Mouse (Mus musculus): Measurements from ENCODE around the gene Gm21992.

- no peak for TF ChIP-seq CTCF (IDR thresholded peaks at IDR 0.05; ENCODE audit: low read depth, low read length)
- no peak for TF ChIP-seq POLR2A (IDR thresholded peaks at IDR 0.05; ENCODE audit: extremely low read depth, insufficient read depth, low read length)
These were observed 99.7 kb downstream of the Gm21992 start for GRCm38 (mm10) chr19:4711601-4712155.

All from liver, adult 2 months (tissue).